Mouse (Mus musculus) MN1 (cell line): Measurements from ENCODE around the gene Pcyt2.

ENCODE experiments used
- DNase-seq: peaks from one replicate; pipeline ENCODE4 v3.0.0-alpha.2; 2016; ENCODE audit warnings: low spot score

Pcyt2 gene

GRCm38 (mm10) chr11:120617519-120618112 is at the start of gene Pcyt2:
Pcyt2 (minus strand) TSS chr11:120617936.
- peak; percentile 94 for DNase-seq

- peak; percentile 59 for DNase-seq
Observed at GRCm38 (mm10) chr11:120666617-120667016, 48.9 kb upstream of the Pcyt2 start.

DNA sequence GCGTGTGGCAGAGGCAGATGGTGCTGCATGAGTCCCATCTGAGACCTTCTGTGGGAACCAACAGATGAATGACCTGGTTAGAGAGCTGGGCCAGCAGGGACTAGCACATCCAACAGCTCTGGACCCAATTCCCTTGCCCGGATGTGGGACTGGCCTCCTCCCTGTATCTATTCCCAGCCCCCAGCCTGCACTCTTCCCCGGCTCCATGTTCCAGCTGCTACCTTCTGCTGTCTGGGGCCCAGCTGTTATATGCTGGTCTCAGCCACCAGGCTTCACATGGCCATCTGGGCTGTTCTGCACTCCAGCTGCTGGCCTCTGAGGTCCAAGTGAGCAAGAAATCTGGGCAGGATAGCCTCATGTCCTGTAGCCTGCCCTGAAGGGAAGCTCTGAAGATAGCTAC is 47.7 kb upstream of the Pcyt2 start:
- no peak for DNase-seq

DNA sequence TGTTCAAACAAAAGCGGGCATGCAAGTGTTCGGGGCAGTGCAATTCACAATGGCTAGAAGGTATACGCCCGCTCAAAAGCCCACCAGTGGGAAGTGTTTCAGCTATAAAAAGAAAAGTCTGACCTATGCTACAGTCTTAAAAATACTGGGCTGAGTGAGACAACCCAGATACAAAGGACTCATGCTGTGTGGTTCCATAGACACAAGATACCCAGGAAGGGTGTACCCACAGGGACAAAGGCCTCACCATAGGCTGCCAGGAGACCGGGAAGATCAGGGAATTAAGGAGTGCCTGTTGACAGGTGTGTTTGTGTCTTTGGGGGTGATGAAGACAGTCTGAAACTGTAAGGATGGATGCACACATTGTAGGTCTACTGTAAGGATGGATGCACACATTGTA is 46.0 kb upstream of the Pcyt2 start:
- DNase-seq, result no peak

DNA sequence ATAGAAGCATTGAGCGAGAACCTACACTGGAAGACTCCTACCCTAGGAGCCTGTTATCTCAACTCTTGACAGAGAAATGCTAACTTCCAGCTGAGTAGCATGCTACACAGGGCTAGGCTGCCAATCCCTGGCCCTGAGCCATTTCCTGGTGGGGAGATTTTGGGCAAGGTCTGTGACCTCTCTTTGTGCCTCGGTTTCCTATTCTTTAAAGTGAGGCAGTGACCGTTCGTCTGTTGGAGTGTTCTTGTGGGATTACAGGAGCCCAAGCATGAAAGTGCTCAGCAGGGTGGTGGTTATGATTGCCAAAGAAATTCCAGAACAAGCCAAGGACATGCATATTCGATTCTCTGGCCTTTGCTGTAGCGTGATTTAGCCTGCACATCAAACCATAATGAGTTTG is 45.0 kb upstream of the Pcyt2 start:
- no peak for DNase-seq

- no peak for DNase-seq
Observed at GRCm38 (mm10) chr11:120661076-120661460, 43.3 kb upstream of the Pcyt2 start, which contains the start of gene Notum. Notum (minus strand) TSS chr11:120661175.

DNA sequence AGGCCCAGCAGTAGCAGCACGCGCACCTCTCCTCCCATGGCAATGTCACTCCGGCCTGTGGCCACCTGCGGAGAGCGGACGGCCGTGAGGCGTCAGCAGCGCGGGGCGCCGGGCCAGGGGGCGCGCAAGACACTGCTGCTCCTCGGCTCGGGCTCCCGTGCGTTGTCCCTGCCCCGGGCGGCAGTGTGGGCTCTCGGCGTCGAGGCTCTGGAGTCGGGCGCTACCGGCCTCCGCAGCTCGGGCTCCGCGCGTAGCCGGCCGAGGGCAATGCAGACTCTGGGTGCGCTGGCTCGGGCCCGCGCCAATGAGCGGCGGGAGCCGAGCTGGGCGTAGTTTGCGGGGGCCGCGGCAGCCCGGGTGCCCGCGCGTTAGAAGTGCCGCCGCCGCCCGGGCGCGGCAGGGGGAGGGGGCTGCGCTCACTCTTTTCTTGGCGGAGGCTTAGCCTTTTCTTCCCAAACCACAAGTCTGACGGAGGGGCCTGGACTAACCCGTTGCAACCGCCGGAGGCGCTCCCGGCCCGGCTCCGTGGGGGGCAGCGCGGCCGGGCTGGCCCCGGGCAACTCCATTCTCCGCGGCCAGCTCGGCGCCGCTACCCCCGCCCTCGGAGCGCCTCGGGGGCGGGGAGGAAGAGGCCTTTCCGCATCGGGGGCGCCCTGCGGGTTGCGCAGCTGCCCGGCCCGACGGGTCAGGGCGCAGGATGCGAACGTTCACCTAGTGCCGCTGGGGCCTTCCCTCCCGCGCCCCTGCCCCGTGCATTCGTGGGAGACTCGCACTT is 42.8 kb upstream of the Pcyt2 start:
- peak; percentile 76 for DNase-seq

DNA sequence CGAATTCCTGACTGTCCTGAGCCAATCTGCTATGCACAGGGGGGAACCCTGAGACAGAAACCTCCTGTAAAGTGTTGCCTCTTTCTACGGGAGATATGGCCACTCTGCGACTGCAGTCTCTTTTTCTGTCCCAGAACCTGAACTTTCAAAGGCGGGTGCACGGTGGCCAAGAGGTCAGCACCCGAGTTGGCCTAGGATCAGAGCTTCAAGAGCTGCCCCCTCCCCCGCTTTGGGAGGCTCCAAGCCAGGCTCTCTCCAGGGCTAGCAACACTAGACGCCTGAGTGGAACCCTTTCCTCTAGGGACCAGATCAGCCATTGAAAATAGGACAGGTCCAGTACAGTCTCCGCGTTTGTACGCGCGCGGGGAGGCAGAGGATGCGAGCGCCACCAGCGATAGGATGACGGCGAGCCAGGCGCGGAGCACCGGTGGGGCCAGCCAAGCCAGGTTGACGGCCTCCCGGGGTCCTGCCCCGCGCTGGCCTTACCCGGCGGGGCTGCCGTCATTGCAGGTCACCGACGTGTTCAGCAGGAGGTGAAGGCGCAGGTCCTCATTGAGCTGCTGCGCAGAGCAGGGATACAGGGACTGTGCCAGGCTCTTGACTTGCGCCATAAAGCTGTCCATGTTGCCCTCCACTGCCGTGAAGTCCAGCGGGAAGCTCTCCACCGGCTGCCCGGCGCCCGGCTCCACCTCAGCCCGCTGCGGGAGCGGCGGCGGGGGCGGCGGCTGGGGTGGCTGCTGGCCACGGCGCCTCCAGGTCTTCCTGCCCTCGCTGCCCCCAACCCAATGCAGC is 42.0 kb upstream of the Pcyt2 start:
- no peak for DNase-seq

DNA sequence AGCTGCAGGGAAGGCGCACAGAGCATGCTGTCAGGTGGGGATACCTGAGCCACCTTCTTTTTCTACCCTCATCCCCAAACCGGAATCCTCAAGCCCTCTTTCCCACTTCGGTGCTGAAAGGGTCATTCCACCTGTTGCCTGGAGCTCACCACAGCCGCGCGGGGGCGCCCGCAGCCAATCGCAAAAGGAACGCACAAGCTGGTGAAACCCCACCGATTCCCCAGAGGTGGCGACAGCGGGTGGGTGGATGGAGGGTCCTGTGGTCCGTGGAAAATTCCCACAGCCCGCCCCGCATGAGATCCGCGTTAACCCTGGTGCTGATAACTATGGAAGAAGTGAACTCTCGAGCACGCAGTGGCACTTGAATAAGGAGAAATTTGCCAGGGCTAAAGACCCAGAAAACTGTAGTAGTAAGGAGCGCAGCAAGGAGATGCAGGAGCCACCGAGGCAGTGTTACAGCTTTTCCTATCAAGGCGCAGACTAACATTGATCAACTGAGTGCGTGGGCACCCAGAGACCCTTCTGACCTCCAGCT is 41.2 kb upstream of the Pcyt2 start:
- DNase-seq, result peak; percentile 77

DNA sequence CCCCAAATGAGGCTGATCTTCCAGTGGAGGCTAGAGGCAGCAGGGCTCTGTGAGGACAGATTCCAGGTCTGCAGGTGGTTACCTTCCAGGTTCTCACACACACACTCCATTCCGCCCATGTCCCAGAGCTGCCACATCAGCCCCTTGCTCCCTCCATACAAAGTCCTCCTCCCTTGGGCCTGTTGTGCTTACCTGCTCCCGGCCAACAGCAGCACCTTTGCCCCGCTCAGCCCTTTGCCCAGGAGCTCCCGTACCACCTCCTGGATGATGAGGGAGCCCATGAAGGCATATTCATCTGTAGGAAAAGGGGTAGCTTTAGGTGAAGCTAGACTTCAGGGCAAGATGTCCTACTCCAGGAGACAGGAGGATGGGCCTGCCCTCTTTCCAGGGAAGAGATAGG is 39.6 kb upstream of the Pcyt2 start:
- no peak for DNase-seq

GRCm38 (mm10) chr11:120654741-120655140 is 37.0 kb upstream of the Pcyt2 start:
- no peak for DNase-seq

- DNase-seq, result no peak
Observed at GRCm38 (mm10) chr11:120651872-120652271, 34.1 kb upstream of the Pcyt2 start.

DNA sequence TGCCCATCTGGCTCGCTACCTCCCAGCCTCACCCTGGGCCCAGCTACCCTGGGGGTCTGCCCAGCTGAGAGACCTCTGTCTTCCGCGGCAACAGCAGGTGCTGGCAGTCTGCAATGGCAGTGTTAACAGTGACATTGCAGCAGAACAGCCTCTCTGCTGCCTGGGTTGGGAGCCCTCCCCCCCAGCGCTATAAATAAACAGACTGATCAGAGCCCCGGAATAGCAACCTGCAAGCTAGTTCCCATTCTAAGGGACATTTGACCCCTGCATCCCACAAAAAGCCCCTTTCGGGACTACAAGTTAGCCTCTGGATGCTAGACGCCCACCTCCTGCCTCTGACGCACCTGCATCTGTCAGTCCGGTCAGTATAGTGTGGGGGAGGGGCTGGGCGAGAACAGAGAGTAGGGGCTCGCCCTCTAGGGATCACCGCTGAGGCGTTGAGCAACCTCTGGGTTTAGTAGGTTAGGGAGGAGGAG is 30.3 kb upstream of the Pcyt2 start, which contains the start of gene Myadml2:
Myadml2 (minus strand) TSS at position 158 of the 476 bp plus-strand sequence.
- DNase-seq, result peak; percentile 34

- DNase-seq, result no peak
Observed at GRCm38 (mm10) chr11:120647047-120647830, 29.5 kb upstream of the Pcyt2 start.

DNA sequence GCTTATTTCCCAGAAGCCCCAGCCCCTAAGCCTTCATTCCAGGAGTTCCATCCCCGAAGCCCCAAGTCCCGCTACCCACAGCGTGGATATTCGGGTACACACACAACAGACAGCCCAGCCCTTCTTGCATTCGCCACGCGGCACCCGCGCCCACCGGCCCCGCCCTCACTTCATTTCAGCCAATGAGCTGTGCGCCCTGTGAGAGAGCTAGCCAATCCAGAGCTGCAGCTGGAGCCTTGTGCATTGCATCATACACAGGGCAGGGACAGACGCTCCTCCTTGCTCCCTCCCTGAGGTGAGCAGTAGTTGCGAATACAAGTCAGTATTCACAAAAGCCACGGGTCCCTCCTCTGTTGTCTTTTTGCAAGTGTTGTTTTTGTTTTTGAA is 25.9 kb upstream of the Pcyt2 start, which contains the start of gene Pycr1:
Pycr1 (minus strand) TSS at position 169 of the 387 bp plus-strand sequence.
- peak; percentile 95 for DNase-seq

- peak; percentile 35 for DNase-seq
Observed at GRCm38 (mm10) chr11:120642939-120643600, 25.3 kb upstream of the Pcyt2 start.

DNA sequence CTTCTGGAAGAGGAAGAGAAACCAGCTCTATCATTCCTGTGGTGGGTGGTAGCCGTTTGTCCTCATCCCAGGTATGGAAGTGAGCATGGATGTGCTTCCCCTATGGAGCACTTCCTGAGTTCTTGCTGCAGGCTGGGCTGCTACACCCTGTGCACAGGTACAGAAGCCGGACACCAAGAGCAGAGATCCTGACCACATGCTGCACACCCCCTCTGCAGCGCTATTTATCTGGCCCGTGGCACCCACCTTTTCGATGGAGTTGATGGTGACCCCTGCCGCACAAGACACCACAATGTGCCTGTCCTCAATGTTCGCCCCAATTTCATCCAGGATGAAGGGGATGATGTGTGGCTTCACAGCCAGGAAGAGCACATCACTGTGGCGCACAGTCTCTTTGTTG is 24.1 kb upstream of the Pcyt2 start:
- no peak for DNase-seq

DNA sequence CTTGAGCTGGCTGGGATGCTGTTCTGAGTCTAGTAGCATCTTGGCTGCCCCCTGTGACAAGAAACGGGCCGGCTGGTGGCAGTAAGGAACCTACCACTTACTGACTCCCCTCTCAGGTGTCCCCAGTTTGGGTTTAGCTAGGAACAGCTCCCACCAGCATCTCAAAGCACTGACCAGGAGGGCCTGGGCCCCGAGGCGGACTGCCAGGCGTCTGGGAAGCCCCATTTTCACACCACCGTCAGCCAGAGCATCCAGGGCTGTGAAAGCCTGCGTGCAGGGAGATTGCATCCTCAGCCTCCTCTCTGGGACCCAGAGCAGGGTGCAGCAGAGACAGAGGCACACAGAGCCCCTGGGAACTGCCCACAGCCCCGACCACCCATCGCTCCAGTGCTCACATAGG is 23.5 kb upstream of the Pcyt2 start:
- DNase-seq, result no peak

DNA sequence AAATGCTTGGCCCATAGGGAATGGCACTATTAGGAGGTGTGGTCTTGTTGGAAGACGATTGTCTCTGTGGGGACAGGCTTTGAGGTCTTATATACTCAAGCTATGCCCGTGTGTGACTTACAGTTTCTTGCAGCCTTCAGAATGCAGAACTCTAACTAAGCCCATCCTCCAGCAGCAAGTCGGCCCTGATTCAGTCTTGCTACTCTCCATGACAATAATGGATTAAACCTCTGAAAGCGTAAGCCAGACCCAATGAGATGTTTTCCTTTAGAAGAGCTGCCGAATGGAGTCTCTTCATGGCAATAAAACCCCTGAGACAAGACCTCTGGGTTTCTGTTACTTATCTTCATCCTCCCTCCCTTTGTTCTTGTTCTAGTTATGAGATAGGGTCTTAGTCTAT is 17.1 kb upstream of the Pcyt2 start:
- DNase-seq, result no peak

GRCm38 (mm10) chr11:120633520-120634343 is 16.0 kb upstream of the Pcyt2 start, which contains the start of gene Mafg:
Mafg (minus strand) TSS chr11:120633600.
- peak; percentile 97 for DNase-seq
